Mouse (Mus musculus) forebrain, embryonic 13.5 days (tissue): ENCODE measurements at regions not wholly inside any gene's neighbourhood (a gene's known extent, or its start where the extent isn't known, plus 50 kb on each side); places are given as distances from the start of the nearest gene placed in this dataset.

Source experiments
- ATAC-seq: fragments of 200-750 bp; cut with Nextera tagmentation; 2 replicates; pipeline ENCODE4 v1.8.0; 2017
- H3K27ac ChIP-seq: fragments of 300-500 bp; sonication (generic); 2 replicates; pipeline ENCODE4 v1.5.1; 2015; ENCODE audit warnings: inconsistent platforms, mild to moderate bottlenecking, moderate library complexity
- H3K27me3 ChIP-seq: fragments of 300-500 bp; sonication (generic); 2 replicates; pipeline ENCODE4 v1.6.1; 2015; ENCODE audit warnings: mild to moderate bottlenecking, inconsistent platforms
- H3K36me3 ChIP-seq: fragments of 300-500 bp; sonication (generic); 2 replicates; pipeline ENCODE4 v1.6.1; 2015; ENCODE audit warnings: mild to moderate bottlenecking, inconsistent platforms; ENCODE audit not compliant: poor library complexity, severe bottlenecking
- H3K4me1 ChIP-seq: fragments of 300-500 bp; sonication (generic); 2 replicates; pipeline ENCODE4 v1.6.1; 2015; ENCODE audit warnings: inconsistent platforms
- H3K4me2 ChIP-seq: fragments of 300-500 bp; sonication (generic); 2 replicates; pipeline ENCODE4 v1.6.1; 2015; ENCODE audit warnings: inconsistent platforms, mild to moderate bottlenecking, moderate library complexity
- H3K4me3 ChIP-seq: fragments of 300-500 bp; sonication (generic); 2 replicates; pipeline ENCODE4 v1.5.1; 2015; ENCODE audit warnings: mild to moderate bottlenecking, inconsistent platforms
- H3K9ac ChIP-seq: fragments of 300-500 bp; sonication (generic); 2 replicates; pipeline ENCODE4 v1.6.1; 2015; ENCODE audit warnings: mild to moderate bottlenecking, inconsistent platforms
- H3K9me3 ChIP-seq: fragments of 300-500 bp; sonication (generic); replicated peaks from 2 replicates; pipeline ENCODE4 v1.6.1; 2016; ENCODE audit warnings: inconsistent platforms
- WGBS: fragments of 180-500 bp; shearing (Covaris S2); methylation state at CpG from one replicate; pipeline ENCODE4 v1.1.7; 2015; 5-methylcytosine and 5-hydroxymethylcytosine counted together

DNA sequence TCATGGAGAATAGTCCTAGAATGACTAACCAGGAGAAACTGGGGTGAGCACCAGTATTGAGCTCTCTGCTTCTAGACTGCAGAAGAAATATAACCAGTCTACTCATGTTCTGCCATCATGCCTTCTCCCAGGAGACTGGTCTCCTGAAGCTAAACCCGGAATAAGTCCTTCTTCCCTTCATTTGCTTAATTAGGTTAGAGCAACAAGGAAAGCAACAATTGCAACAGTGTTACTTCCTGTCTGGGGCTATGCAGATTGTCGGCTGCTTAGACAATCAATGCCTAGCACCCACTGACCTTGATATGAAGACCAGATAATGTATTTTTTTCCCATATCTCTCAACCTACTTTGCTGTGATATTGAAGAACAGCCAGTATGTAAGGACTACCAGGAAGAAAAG, 108.5 kb upstream of the Ado start:
- no peak for ATAC-seq
- Histone ChIP-seq H3K4me1 (no peaks in the 10 kb centered on the region), H3K9ac (no peak overlapping the region), H3K4me3 (no peak overlapping the region), H3K27ac (no peak overlapping the region), H3K36me3 (no peaks in the 10 kb centered on the region), H3K27me3 (no peaks in the 10 kb centered on the region), H3K4me2 (no peak overlapping the region), H3K9me3 (no peaks in the 10 kb centered on the region)
- 82% methylated on average over 2 of the region's 2 CpGs for WGBS

DNA sequence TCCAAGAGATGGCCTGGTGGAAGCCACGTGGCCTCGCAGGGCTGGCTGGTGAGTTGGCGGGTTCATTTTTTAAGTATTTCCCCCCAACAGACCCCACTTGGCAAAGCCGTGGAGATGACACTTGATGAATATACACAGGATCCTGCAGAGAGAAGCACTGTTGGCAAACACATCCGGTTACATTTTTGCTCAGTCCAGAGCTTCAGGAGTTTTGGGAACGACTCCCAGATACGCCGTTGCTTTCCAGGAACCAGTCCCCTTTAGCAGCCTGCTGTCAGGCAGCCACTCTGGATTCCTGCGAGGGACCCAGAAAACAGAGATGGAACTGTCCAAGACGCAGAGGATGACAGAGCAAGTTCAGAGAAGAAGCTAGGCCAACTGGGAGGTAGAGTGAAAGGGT, 105.8 kb upstream of the Ado start:
- Histone ChIP-seq H3K4me3 (no peak overlapping the region), H3K9ac (no peak overlapping the region), H3K9me3 (no peaks in the 10 kb centered on the region), H3K4me1 (no peaks in the 10 kb centered on the region), H3K36me3 (no peaks in the 10 kb centered on the region), H3K27me3 (peaks cover 3% of the 10 kb centered on the region; the same call in 1 of the 2 replicates), H3K4me2 (no peak overlapping the region), H3K27ac (no peak overlapping the region)
- 97% methylated on average over 10 of the region's 10 CpGs for WGBS
- ATAC-seq: no peak

DNA sequence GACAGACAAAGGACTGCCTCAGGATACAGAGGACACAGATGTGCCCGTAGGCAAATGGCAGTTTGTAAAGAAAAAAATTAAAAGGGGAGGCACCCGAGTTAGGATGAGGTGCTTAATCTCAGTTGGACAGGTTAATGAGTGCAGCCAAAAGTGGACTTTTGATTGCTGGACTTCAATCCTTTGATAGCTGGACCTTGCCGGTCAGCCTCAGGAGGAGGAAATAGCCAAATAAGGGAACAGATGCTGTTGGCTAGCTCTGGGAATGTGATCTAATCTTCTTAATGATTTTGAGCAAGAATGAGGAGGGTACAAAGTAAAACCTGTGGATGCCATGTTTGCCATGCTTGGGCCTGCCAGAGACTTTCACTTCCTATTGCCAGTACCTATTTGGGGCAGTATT, 103.5 kb upstream of the Ado start:
- H3K27me3 ChIP-seq: peaks cover 3% of the 10 kb centered on the region
- 71% methylated on average over 3 of the region's 3 CpGs for WGBS

DNA sequence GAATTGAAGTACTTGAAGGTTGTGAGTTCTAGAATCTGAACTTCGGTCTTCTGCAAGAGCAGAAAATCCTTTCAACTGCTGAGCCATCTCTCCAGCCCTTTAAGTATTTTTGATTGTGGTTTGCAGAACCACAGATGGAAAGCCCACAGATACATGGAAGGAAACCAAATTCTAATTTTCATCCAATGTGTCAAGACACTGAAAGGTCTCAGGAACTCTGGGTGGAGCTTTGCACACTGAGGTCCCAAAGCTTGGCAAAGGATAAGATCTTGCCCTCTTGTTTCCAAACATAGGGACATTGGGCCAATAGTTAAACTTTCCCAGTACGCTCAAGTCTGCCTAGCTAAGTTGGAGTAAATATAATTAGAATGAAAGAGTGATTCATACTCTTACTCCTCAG, 102.6 kb upstream of the Ado start:
- Histone ChIP-seq H3K27me3 (peaks cover 4% of the 10 kb centered on the region), H3K9ac (no peak overlapping the region), H3K4me2 (no peak overlapping the region), H3K4me3 (no peak overlapping the region), H3K4me1 (peaks cover 11% of the 10 kb centered on the region; the same call in 1 of the 2 replicates), H3K36me3 (no peaks in the 10 kb centered on the region), H3K27ac (no peak overlapping the region), H3K9me3 (no peaks in the 10 kb centered on the region)
- WGBS: 83% methylated on average over 2 of the region's 2 CpGs
- no peak for ATAC-seq

More for the DNA sequence above, 103.5 kb upstream of the Ado start:
- Histone ChIP-seq H3K4me3 (no peak overlapping the region), H3K9ac (no peak overlapping the region), H3K27ac (no peak overlapping the region), H3K4me2 (no peak overlapping the region), H3K36me3 (no peaks in the 10 kb centered on the region), H3K4me1 (peaks cover 8% of the 10 kb centered on the region; the same call in 1 of the 2 replicates), H3K9me3 (no peaks in the 10 kb centered on the region)
- no peak for ATAC-seq

DNA sequence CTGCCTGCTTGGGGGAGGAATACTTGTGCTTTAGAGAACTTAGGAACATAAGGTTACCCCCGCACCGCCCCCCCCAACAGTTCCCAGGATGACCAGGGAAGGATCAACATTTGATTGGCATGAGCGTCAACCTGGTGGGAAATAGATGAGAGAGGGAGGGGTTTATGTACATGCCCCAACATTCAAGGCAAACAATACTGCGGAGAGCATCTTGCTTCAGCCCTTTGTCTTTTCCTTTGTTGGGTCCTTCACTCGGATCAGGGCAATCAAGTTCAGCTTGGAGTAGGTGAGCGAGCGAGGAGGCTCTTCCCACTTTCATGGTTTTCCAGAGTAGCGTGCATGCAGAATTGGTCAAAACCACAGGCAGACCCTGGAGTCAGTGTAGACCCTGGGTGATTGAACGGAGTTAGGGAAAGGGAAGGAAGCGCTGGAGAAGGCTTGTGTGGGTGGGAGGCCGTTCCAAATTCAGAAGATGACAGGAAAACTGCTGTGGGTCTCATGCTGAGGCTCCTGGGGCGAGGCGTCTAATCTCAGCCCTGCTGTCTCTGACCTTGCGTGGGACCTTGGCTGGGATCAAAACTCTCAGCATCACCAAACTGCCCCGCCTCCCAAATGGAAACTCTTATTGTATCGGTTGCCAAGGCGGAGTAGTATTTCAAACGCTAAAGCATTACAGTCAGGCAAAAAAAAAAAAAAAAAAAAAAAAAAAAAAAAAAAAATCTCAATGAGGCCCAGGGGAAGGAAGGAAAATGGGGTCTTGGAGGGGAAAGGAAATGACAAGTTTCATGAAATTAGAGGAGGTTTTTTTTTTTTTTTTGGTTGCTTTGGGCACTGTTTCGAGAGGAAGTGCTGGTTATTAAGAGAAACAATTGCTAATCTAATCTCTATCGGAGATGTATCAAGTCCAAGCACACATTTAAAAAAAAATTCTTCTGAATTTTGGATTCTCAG, 99.3 kb upstream of the Ado start:
- 37% methylated on average over 20 of the region's 20 CpGs for WGBS
- no peaks in the 10 kb centered on the region for H3K36me3 ChIP-seq
- H3K4me1 ChIP-seq: peaks cover 13% of the 10 kb centered on the region; the same call in 1 of the 2 replicates
- no peak for ATAC-seq
- H3K9ac ChIP-seq: no peak overlapping the region
- peak overlapping the region; percentile 53 for H3K4me2 ChIP-seq
- peaks cover 10% of the 10 kb centered on the region for H3K27me3 ChIP-seq
- H3K4me3 ChIP-seq: no peak overlapping the region
- no peaks in the 10 kb centered on the region for H3K9me3 ChIP-seq
- H3K27ac ChIP-seq: no peak overlapping the region

DNA sequence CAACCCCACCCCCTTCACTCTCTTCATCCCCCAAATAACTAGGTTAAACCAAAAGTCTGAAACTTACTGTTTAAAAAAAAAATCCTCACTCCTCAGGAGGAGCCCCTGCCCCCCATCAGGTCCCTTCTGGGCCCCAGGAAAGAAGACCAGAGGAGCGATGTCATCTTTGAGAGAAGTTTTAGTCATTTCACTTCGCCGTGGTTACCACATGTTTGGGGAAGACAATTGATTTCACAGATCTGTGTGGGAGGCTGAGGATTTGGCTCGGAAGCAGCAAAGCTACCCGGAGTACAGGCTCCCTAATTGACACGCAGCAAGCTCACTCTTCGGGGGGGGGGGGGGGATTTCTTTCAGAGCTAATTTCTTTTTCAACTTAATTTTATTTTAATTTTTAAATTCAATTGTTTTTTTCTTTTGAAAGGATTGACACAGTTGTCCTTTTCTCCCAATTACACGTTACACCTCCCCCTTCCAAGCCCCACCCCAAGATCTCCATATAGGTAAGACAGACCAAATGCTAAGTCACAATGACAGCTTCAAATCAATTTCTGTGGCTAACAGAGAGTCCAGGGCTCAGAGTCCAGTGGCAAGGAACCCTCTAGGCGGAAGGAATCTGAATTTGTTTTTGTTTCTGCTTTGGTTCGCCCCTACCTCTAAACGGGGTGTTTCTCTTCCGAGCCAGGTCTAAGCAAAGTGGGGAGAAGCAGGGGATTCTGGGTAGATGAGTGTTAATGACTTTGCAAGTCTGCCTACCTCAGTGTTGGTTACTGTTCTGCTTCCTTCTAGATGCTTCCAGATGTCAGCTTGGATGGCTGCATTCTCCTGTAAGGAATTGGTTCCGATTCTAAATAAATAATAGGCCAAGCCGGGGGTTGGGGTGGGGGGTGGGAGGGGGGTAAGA, 98.2 kb upstream of the Ado start:
- peaks cover 10% of the 10 kb centered on the region for H3K27me3 ChIP-seq
- ATAC-seq: peak; percentile 58; the same call in 1 of the 2 replicates
- peaks cover 13% of the 10 kb centered on the region; the same call in 1 of the 2 replicates for H3K4me1 ChIP-seq
- no peak overlapping the region for H3K9ac ChIP-seq
- H3K27ac ChIP-seq: no peak overlapping the region
- 8% methylated on average over 14 of the region's 14 CpGs for WGBS
- peak overlapping the region; percentile 13; the same call in 1 of the 2 replicates for H3K4me3 ChIP-seq
- peak overlapping the region; percentile 53 for H3K4me2 ChIP-seq
- H3K36me3 ChIP-seq: no peaks in the 10 kb centered on the region
- H3K9me3 ChIP-seq: no peaks in the 10 kb centered on the region

DNA sequence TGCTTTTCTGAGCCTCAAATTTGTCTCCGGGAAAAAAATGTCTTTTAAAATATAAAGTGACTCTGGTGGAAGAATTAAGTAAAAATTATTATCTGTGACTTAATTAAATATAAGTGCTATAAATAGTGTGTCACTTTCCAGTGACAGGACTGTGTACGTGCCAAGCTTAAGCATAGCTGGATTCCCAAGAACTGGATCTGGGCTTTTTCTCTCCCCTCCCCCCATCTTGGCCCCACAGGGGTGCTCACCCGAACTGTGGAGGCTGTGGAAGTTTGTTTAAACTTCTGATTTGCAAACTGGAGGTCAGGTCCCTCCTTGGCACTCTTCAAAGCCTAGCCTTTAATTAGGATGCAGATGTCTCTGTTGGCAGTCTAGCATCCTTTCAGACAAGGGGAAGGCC, 97.1 kb upstream of the Ado start:
- 46% methylated on average over 3 of the region's 3 CpGs for WGBS
- no peak overlapping the region for H3K4me3 ChIP-seq
- ATAC-seq: no peak
- no peak overlapping the region for H3K27ac ChIP-seq
- H3K36me3 ChIP-seq: no peaks in the 10 kb centered on the region
- H3K9me3 ChIP-seq: no peaks in the 10 kb centered on the region
- H3K9ac ChIP-seq: no peak overlapping the region
- H3K4me1 ChIP-seq: peaks cover 13% of the 10 kb centered on the region; the same call in 1 of the 2 replicates
- no peak overlapping the region for H3K4me2 ChIP-seq
- peaks cover 10% of the 10 kb centered on the region for H3K27me3 ChIP-seq

DNA sequence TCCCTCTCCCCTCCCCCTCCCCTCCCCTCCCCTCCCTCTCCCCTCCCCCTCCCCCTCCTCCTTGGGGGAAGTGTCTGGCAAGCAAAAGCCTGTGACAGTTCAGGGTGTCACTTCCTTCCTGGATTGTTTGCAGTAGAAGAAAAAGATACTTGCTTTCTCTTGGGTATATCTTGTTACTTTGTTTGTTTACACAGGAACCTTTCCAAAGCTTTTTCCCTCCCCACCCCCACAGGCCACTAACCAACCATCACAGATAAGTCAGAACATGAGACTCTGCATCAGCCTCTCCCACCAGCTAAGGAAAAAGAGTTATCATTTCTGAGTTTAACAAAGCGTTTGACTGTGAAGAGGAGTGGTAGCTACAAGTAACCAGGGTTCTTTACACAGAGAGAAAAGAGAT, 95.5 kb upstream of the Ado start:
- WGBS: 89% methylated on average over 1 of the region's 1 CpGs
- H3K4me1 ChIP-seq: peaks cover 13% of the 10 kb centered on the region; the same call in 1 of the 2 replicates
- H3K36me3 ChIP-seq: no peaks in the 10 kb centered on the region
- ATAC-seq: no peak
- no peak overlapping the region for H3K4me3 ChIP-seq
- no peak overlapping the region for H3K4me2 ChIP-seq
- no peaks in the 10 kb centered on the region for H3K9me3 ChIP-seq
- no peak overlapping the region for H3K27ac ChIP-seq
- H3K27me3 ChIP-seq: peaks cover 7% of the 10 kb centered on the region
- no peak overlapping the region for H3K9ac ChIP-seq

DNA sequence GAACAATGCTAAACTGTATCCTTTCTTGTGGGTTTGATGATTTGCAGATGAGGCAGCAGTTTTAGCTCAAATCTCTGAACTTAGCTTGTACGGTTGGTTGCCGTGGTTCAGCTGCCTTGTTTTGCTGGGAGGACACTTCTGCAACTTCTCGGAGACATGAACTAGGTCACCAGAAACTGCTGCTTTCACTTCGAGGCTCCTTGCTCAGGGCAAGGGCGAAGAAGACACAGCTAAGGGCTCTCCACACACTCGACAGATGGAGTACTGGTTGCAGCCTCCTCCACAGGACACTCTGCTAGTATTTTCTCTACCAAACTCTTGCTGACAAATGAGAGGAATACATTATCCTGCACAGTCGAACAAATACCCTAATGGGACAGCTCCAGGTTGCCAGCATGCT, 94.9 kb upstream of the Ado start:
- Histone ChIP-seq H3K27me3 (peaks cover 7% of the 10 kb centered on the region), H3K36me3 (no peaks in the 10 kb centered on the region), H3K4me3 (no peak overlapping the region), H3K27ac (no peak overlapping the region), H3K9ac (no peak overlapping the region), H3K9me3 (no peaks in the 10 kb centered on the region), H3K4me2 (no peak overlapping the region), H3K4me1 (peaks cover 13% of the 10 kb centered on the region; the same call in 1 of the 2 replicates)
- 69% methylated on average over 7 of the region's 7 CpGs for WGBS
- ATAC-seq: no peak

DNA sequence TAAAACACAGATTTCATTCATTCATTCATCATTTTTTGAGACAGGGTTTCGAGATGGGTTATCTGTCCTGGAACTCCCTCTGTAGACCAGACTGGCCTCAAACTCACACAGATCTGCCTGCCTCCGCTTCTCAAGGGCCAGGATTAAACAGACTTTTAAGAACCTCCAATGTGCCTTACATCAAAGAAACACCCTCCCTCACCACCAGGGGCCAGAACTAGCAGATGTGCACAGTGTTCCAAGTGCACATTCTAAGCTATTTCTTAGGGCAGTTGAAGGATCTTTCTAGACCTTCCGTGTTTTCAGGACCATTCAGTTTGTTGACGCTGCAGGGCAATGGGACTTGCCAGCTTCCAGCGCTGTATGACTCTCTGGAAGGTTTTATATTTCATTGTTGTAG, 88.6 kb upstream of the Ado start:
- H3K4me2 ChIP-seq: peak overlapping the region; percentile 50; the same call in 1 of the 2 replicates
- no peaks in the 10 kb centered on the region for H3K9me3 ChIP-seq
- no peak for ATAC-seq
- no peak overlapping the region for H3K9ac ChIP-seq
- 71% methylated on average over 5 of the region's 5 CpGs for WGBS
- H3K27me3 ChIP-seq: 0 out of 2 replicates have a peak, but pooled peaks cover 12% of the 10 kb centered on the region
- no peak overlapping the region for H3K27ac ChIP-seq
- no peak overlapping the region for H3K4me3 ChIP-seq
- peaks cover 8% of the 10 kb centered on the region; the same call in 1 of the 2 replicates for H3K4me1 ChIP-seq
- H3K36me3 ChIP-seq: no peaks in the 10 kb centered on the region

DNA sequence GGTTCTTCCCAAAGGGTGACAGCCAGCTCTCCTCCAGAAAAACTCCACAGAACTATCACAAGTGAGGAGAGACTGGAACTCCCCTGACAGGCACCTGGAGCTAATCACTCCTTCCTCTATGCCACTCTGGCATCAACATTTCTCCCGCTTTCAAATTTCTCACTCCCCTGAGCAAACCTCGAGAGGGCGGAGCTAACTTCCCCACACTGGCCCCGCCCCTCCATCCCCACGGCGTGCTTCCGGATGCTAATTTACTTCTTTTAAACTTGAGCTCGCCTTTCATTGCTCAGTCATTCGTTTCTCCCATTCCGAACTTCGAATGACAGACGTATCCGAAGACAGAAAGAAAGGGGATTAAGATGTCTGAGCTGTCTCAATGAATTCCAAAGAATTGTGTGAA, 87.8 kb upstream of the Ado start:
- under 1% methylated on average over 13 of the region's 13 CpGs for WGBS
- H3K4me2 ChIP-seq: peak overlapping the region; percentile 50
- H3K27ac ChIP-seq: no peak overlapping the region
- 0 out of 2 replicates have a peak, but pooled peaks cover 12% of the 10 kb centered on the region for H3K27me3 ChIP-seq
- no peaks in the 10 kb centered on the region for H3K9me3 ChIP-seq
- ATAC-seq: no peak
- H3K4me3 ChIP-seq: peak overlapping the region; percentile 9; the same call in 1 of the 2 replicates
- H3K4me1 ChIP-seq: peaks cover 8% of the 10 kb centered on the region; the same call in 1 of the 2 replicates
- H3K36me3 ChIP-seq: no peaks in the 10 kb centered on the region
- H3K9ac ChIP-seq: no peak overlapping the region

DNA sequence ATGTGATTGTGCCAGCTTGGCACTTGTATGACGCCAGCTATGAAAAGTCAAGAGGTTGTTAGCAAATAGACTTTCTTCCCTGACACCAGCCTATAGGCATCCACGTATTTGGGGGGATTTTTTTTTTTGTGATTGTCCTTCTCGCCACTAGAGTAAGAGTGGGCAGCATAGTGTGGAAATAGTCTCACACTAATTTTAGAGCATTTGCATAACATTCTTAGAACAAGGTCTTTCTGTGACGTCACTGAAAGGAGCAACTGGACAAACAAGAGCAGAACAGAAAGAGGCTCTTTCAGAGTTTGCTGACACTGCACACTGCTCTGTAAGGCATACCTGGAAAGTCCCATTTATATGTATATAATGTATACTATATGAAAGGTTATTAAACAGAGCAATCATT, 86.0 kb upstream of the Ado start:
- H3K36me3 ChIP-seq: no peaks in the 10 kb centered on the region
- H3K27me3 ChIP-seq: 0 out of 2 replicates have a peak, but pooled peaks cover 12% of the 10 kb centered on the region
- peaks cover 8% of the 10 kb centered on the region; the same call in 1 of the 2 replicates for H3K4me1 ChIP-seq
- no peak overlapping the region for H3K4me2 ChIP-seq
- no peak for ATAC-seq
- no peak overlapping the region for H3K4me3 ChIP-seq
- 69% methylated on average over 4 of the region's 4 CpGs for WGBS
- no peak overlapping the region for H3K27ac ChIP-seq
- H3K9ac ChIP-seq: no peak overlapping the region
- H3K9me3 ChIP-seq: no peaks in the 10 kb centered on the region
